7 mouse cellular contexts compared by ENCODE assay signal in genomic region chr6:120915649-120915975, GRCm38 (mm10). TPM values are rescaled to one million over a fixed set of nuclear protein-coding genes. Genes with fewer than 3 reads are reported as not detected.
A peak's percentile ranks its signal among the peaks of the same experiment; 100 is the strongest.
DNase-seq lines count a peak whose midpoint lies in the region; ATAC-seq lines count a peak whose summit lies in the region.

No protein-coding gene starts in this region.

- H3K4me1 ChIP-seq in megakaryocyte, embryonic 14.5 days: peaks cover 90% of the 10 kb centered on the region
- peaks cover 23% of the 10 kb centered on the region for H3K4me1 ChIP-seq in embryonic facial prominence, embryonic 15.5 days
- peaks cover 19% of the 10 kb centered on the region for H3K4me1 ChIP-seq in intestine, embryonic 16.5 days (ENCODE audit: control insufficient read depth, insufficient read depth, low read length)
- H3K4me1 ChIP-seq in stomach, embryonic 14.5 days (ENCODE audit: control insufficient read depth, insufficient read depth, low read length): peaks cover 4% of the 10 kb centered on the region; the same call in 1 of the 2 replicates

- 0 out of 2 replicates have a peak overlapping the region, but pooled peaks have one; percentile 95 for H3K4me2 ChIP-seq in embryonic facial prominence, embryonic 15.5 days (replicated peaks)
- peak overlapping the region; percentile 96; the same call in 1 of the 2 replicates for H3K4me2 ChIP-seq in intestine, embryonic 16.5 days (ENCODE audit: low read depth, low read length)
- peak overlapping the region; percentile 88; the same call in 1 of the 2 replicates for H3K4me2 ChIP-seq in stomach, embryonic 14.5 days (replicated peaks; ENCODE audit: low read depth, low read length)

- H3K27ac ChIP-seq in embryonic facial prominence, embryonic 15.5 days (replicated peaks): no peak overlapping the region
- H3K27ac ChIP-seq in intestine, embryonic 16.5 days (ENCODE audit: low read length): no peak overlapping the region
- no peak overlapping the region for H3K27ac ChIP-seq in stomach, embryonic 14.5 days (ENCODE audit: low read length)

- WGBS in embryonic facial prominence, embryonic 15.5 days: 45% methylated on average over 2 of the region's 2 CpGs
- WGBS in intestine, embryonic 16.5 days: 35% methylated on average over 2 of the region's 2 CpGs
- WGBS in stomach, embryonic 14.5 days: 22% methylated on average over 2 of the region's 2 CpGs

- 0 out of 2 replicates have a peak, but pooled peaks cover under 1% of the 10 kb centered on the region for H3K9me3 ChIP-seq in megakaryocyte, embryonic 14.5 days
- H3K9me3 ChIP-seq in embryonic facial prominence, embryonic 15.5 days (replicated peaks): no peaks in the 10 kb centered on the region
- H3K9me3 ChIP-seq in intestine, embryonic 16.5 days (ENCODE audit: control insufficient read depth, low read length): no peaks in the 10 kb centered on the region
- H3K9me3 ChIP-seq in stomach, embryonic 14.5 days (ENCODE audit: control insufficient read depth, low read depth, low read length): no peaks in the 10 kb centered on the region

- no peak for ATAC-seq in megakaryocyte, adult 5-6 weeks (ENCODE audit: poor library complexity, severe bottlenecking)
- no peak for ATAC-seq in embryonic facial prominence, embryonic 15.5 days (ENCODE audit: insufficient number of reproducible peaks, low FRiP score, low TSS enrichment, low read depth)
- ATAC-seq in intestine, embryonic 16.5 days: no peak
- no peak for ATAC-seq in stomach, embryonic 14.5 days (ENCODE audit: insufficient number of reproducible peaks, insufficient read depth, low FRiP score, low read depth)

- H3K27me3 ChIP-seq in megakaryocyte, embryonic 14.5 days (replicated peaks): no peaks in the 10 kb centered on the region
- no peaks in the 10 kb centered on the region; the same call in 1 of the 2 replicates for H3K27me3 ChIP-seq in embryonic facial prominence, embryonic 15.5 days
- no peaks in the 10 kb centered on the region for H3K27me3 ChIP-seq in intestine, embryonic 16.5 days (replicated peaks; ENCODE audit: control insufficient read depth, insufficient read depth, low read length)
- H3K27me3 ChIP-seq in stomach, embryonic 14.5 days (ENCODE audit: control insufficient read depth, insufficient read depth, low read length): no peaks in the 10 kb centered on the region

- H3K9ac ChIP-seq in embryonic facial prominence, embryonic 15.5 days: no peak overlapping the region
- no peak overlapping the region for H3K9ac ChIP-seq in intestine, embryonic 16.5 days (ENCODE audit: low read depth, low read length)
- no peak overlapping the region for H3K9ac ChIP-seq in stomach, embryonic 14.5 days (replicated peaks; ENCODE audit: low read depth, low read length)

- no peak for DNase-seq in layer of hippocampus, postnatal 10 days (ENCODE audit: low spot score in 2 of 2)
- no peak for DNase-seq in cerebellum, adult 8-10 months

- H3K4me3 ChIP-seq in megakaryocyte, embryonic 14.5 days (replicated peaks): peak overlapping the region; percentile 96
- no peak overlapping the region for H3K4me3 ChIP-seq in embryonic facial prominence, embryonic 15.5 days (replicated peaks)
- H3K4me3 ChIP-seq in intestine, embryonic 16.5 days (ENCODE audit: low read length): peak overlapping the region; percentile 68; the same call in 1 of the 2 replicates
- peak overlapping the region; percentile 61 for H3K4me3 ChIP-seq in stomach, embryonic 14.5 days (ENCODE audit: low read depth, low read length)

- H3K36me3 ChIP-seq in megakaryocyte, embryonic 14.5 days (replicated peaks; ENCODE audit: low read length): peaks cover 32% of the 10 kb centered on the region
- no peaks in the 10 kb centered on the region for H3K36me3 ChIP-seq in embryonic facial prominence, embryonic 15.5 days
- no peaks in the 10 kb centered on the region for H3K36me3 ChIP-seq in intestine, embryonic 16.5 days (ENCODE audit: control insufficient read depth, insufficient read depth, low read length)
- H3K36me3 ChIP-seq in stomach, embryonic 14.5 days (ENCODE audit: control insufficient read depth, insufficient read depth, low read length): no peaks in the 10 kb centered on the region

RNA-seq across cellular contexts. Expression of gene Bid, which starts 1.0 kb away (rescaled TPM):
- 12.3 and 13.6 TPM in 2 replicates for polyA plus RNA-seq in megakaryocyte, embryonic 14.5 days (2012; ENCODE audit: insufficient read depth, low replicate concordance)
- total RNA-seq in megakaryocyte, adult 5-6 weeks (2015): 74.3 and 89.0 TPM in 2 replicates
- total RNA-seq in megakaryocyte, adult 5-6 weeks (2017): 48.1 and 51.6 TPM in 2 replicates
- polyA plus RNA-seq in embryonic facial prominence, embryonic 15.5 days (2015; fragmentation: Nextera tagmentation; extraction: Ambion mirVana): 14.1 and 16.7 TPM in 2 replicates
- polyA plus RNA-seq in intestine, embryonic 16.5 days (2015; fragmentation: Nextera tagmentation; extraction: Ambion mirVana): 22.6 and 23.7 TPM in 2 replicates
- polyA plus RNA-seq in stomach, embryonic 14.5 days (2014; fragmentation: Nextera tagmentation; extraction: Ambion mirVana): 21.1 and 23.8 TPM in 2 replicates
- 10 to 100 TPM; 20.9 to 23.2 TPM for total RNA-seq in layer of hippocampus, postnatal 10 days (2021)
